Mouse (Mus musculus) kidney, postnatal 25 days (tissue): Measurements from ENCODE around the gene Olfr284.

ENCODE experiments used
- DNase-seq, 2 experiments: peaks; one replicate each; pipeline ENCODE4 v3.0.0; 2021; ENCODE audit warnings: mixed read lengths in 2 of 2

Olfr284 gene

GRCm38 (mm10) chr15:98340887-98341286 lies at the start of gene Olfr284:
Gene Olfr284 (minus strand): TSS chr15:98340987.
- no peak for DNase-seq

- DNase-seq = peak; percentile 71 to 84
Measured at GRCm38 (mm10) chr15:98389796-98390195, 49.0 kb upstream of the Olfr284 start.

DNA sequence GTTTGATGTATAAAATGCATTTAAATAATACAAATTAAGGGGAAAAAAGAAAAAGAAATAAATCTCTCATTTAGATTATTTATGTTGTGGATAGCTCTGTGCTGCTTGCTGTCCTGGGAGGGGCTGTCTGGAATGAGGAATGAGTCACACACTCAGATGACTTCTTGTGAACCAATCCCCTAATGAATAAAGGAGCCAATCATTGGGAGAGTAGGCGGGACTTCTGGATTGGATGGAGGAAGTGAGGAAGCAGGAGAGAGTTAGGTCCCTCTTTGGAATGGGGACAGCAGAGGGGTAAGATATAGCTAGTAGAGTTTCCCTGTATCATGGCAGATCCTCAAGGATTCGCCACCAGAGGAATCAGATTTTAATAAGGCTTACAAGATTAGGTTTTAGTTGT lies 46.8 kb upstream of the Olfr284 start:
- DNase-seq = no peak

GRCm38 (mm10) chr15:98380846-98381245 lies 40.1 kb upstream of the Olfr284 start, which contains the start of gene Olfr283:
Gene Olfr283 (minus strand): TSS chr15:98380946.
- no peak for DNase-seq

- no peak for DNase-seq
Measured at GRCm38 (mm10) chr15:98378209-98378608, 37.4 kb upstream of the Olfr284 start.

DNA sequence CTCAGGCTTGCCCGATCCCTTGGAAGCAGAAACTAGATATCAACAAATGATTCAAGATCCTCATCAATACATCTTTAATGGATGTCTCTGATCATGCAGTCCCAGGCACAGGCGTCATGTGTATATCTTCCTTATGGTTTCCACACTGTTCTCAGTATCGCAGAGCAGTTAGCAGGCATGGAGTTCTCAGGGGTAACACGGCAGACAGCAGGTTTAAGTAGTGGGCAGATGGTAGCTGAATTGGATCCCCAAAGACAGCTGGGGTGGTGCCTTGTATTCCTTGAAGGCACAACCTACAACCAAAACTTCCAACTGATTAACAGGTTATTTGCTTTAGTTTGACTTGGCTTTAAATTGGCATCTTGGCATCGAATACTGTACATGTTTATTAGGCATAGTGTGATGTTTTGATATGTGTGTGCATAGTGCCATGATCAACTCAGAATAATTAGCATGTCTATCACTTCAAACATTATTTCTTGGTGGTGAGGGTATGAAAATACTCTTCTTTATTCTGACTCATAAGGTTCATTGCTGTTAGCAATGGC lies 23.5 kb downstream of the Olfr284 start, which contains the start of gene Olfr285:
Gene Olfr285, minus strand, starts transcription at position 177 of the 548 bp plus-strand sequence.
- no peak for DNase-seq

GRCm38 (mm10) chr15:98315703-98316102 lies 25.1 kb downstream of the Olfr284 start:
- no peak for DNase-seq

- peak; percentile 45 to 73 for DNase-seq
Measured at GRCm38 (mm10) chr15:98295628-98296551, 44.9 kb downstream of the Olfr284 start, which contains the start of gene Zfp641. Gene Zfp641 (minus strand): TSS chr15:98296161.

DNA sequence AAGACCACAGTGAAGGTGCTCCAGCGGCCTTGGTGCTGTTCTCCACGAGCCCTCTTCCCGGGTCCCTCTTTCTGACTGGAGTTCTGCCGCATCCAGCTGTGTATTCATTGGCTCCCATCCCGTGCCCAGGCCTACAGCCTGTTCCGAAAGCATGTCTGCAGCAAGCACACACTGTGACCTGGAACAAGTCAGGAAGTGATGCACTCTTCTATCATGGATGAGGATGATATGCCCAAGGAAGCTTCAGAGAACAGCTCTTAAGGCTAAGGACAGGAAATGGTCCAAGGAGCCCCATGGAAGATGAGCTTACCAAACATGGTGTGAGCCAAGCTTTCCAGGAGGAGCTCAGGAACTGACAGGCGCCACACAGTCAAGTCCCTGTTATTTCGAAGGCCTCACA lies 47.1 kb downstream of the Olfr284 start:
- no peak for DNase-seq
